Mouse (Mus musculus): ENCODE measurements at regions not wholly inside any gene's neighbourhood (a gene's known extent, or its start where the extent isn't known, plus 50 kb on each side); places are given as distances from the start of the nearest gene placed in this dataset.

- Histone ChIP-seq H3K9me3 (replicated peaks) (no peaks in the 10 kb centered on the region), H3K36me3 (replicated peaks) (no peaks in the 10 kb centered on the region), H3K4me1 (ENCODE audit: insufficient read depth, low read depth, low read length) (peaks cover 8% of the 10 kb centered on the region), H3K27me3 (ENCODE audit: insufficient read depth, low read length) (no peaks in the 10 kb centered on the region), H3K4me3 (ENCODE audit: low read depth, low read length) (no peak overlapping the region)
- ATAC-seq (ENCODE audit: extremely low read depth, insufficient number of reproducible peaks, low FRiP score, poor library complexity, severe bottlenecking) (no peak), DNase-seq (ENCODE audit: low spot score) (no peak)
- TF ChIP-seq POLR2AphosphoS5 (IDR thresholded peaks at IDR 0.05; ENCODE audit: insufficient replicate concordance, low read depth, low read length) (no peak), GATA2 (IDR thresholded peaks at IDR 0.05; ENCODE audit: borderline replicate concordance, low read depth, low read length) (no peak), TAL1 (conservative IDR thresholded peaks at IDR 0.05; ENCODE audit: low read depth, low read length) (no peak), GATA1 (IDR thresholded peaks at IDR 0.05; ENCODE audit: borderline replicate concordance, low read length) (no peak)
These were observed 97.1 kb downstream of the Tpra1 start for GRCm38 (mm10) chr6:88998927-88999722.

GRCm38 (mm10) chr6:89000359-89000758, 98.3 kb downstream of the Tpra1 start:
- ATAC-seq (ENCODE audit: extremely low read depth, insufficient number of reproducible peaks, low FRiP score, poor library complexity, severe bottlenecking): no peak
- no peak for DNase-seq (ENCODE audit: low spot score)
- H3K4me3 ChIP-seq (ENCODE audit: low read depth, low read length): no peak overlapping the region
- TF ChIP-seq CTCF (IDR thresholded peaks at IDR 0.05; ENCODE audit: low read depth, low read length) (no peak), POLR2AphosphoS5 (IDR thresholded peaks at IDR 0.05; ENCODE audit: insufficient replicate concordance, low read depth, low read length) (no peak), GATA2 (IDR thresholded peaks at IDR 0.05; ENCODE audit: borderline replicate concordance, low read depth, low read length) (no peak), GATA1 (IDR thresholded peaks at IDR 0.05; ENCODE audit: borderline replicate concordance, low read length) (no peak), TAL1 (conservative IDR thresholded peaks at IDR 0.05; ENCODE audit: low read depth, low read length) (no peak)
- no peaks in the 10 kb centered on the region for H3K36me3 ChIP-seq (replicated peaks)
- H3K9me3 ChIP-seq (replicated peaks): no peaks in the 10 kb centered on the region
- H3K27me3 ChIP-seq (ENCODE audit: insufficient read depth, low read length): no peaks in the 10 kb centered on the region
- peaks cover 8% of the 10 kb centered on the region for H3K4me1 ChIP-seq (ENCODE audit: insufficient read depth, low read depth, low read length)

GRCm38 (mm10) chr6:89003197-89003923, 101.3 kb downstream of the Tpra1 start:
- Histone ChIP-seq H3K36me3 (replicated peaks) (no peaks in the 10 kb centered on the region), H3K9me3 (replicated peaks) (no peaks in the 10 kb centered on the region), H3K27me3 (ENCODE audit: insufficient read depth, low read length) (peaks cover 10% of the 10 kb centered on the region), H3K4me3 (ENCODE audit: low read depth, low read length) (no peak overlapping the region), H3K4me1 (ENCODE audit: insufficient read depth, low read depth, low read length) (peaks cover 14% of the 10 kb centered on the region)
- no peak for ATAC-seq (ENCODE audit: extremely low read depth, insufficient number of reproducible peaks, low FRiP score, poor library complexity, severe bottlenecking)
- no peak for DNase-seq (ENCODE audit: low spot score)
- TF ChIP-seq GATA2 (IDR thresholded peaks at IDR 0.05; ENCODE audit: borderline replicate concordance, low read depth, low read length): no peak
- no peak for TF ChIP-seq CTCF (IDR thresholded peaks at IDR 0.05; ENCODE audit: low read depth, low read length)
- TF ChIP-seq GATA1 (IDR thresholded peaks at IDR 0.05; ENCODE audit: borderline replicate concordance, low read length): no peak

GRCm38 (mm10) chr6:89005094-89005493, 103.0 kb downstream of the Tpra1 start:
- Histone ChIP-seq H3K27me3 (ENCODE audit: insufficient read depth, low read length) (peaks cover 26% of the 10 kb centered on the region), H3K4me3 (ENCODE audit: low read depth, low read length) (no peak overlapping the region)
- DNase-seq (ENCODE audit: low spot score): no peak

GRCm38 (mm10) chr6:89006997-89007396, 104.9 kb downstream of the Tpra1 start:
- DNase-seq (ENCODE audit: low spot score) (no peak), ATAC-seq (ENCODE audit: extremely low read depth, insufficient number of reproducible peaks, low FRiP score, poor library complexity, severe bottlenecking) (no peak)
- Histone ChIP-seq H3K4me1 (ENCODE audit: insufficient read depth, low read depth, low read length) (peaks cover 17% of the 10 kb centered on the region), H3K9me3 (replicated peaks) (no peaks in the 10 kb centered on the region), H3K4me3 (ENCODE audit: low read depth, low read length) (no peak overlapping the region), H3K27me3 (ENCODE audit: insufficient read depth, low read length) (peaks cover 44% of the 10 kb centered on the region), H3K36me3 (replicated peaks) (no peaks in the 10 kb centered on the region)
- TF ChIP-seq CTCF (IDR thresholded peaks at IDR 0.05; ENCODE audit: low read depth, low read length): no peak
- TF ChIP-seq GATA2 (IDR thresholded peaks at IDR 0.05; ENCODE audit: borderline replicate concordance, low read depth, low read length): no peak
- TF ChIP-seq GATA1 (IDR thresholded peaks at IDR 0.05; ENCODE audit: borderline replicate concordance, low read length): no peak
- no peak for TF ChIP-seq TAL1 (conservative IDR thresholded peaks at IDR 0.05; ENCODE audit: low read depth, low read length)
- TF ChIP-seq POLR2AphosphoS5 (IDR thresholded peaks at IDR 0.05; ENCODE audit: insufficient replicate concordance, low read depth, low read length): no peak

More at GRCm38 (mm10) chr6:89005094-89005493, 103.0 kb downstream of the Tpra1 start:
- peaks cover 22% of the 10 kb centered on the region for H3K4me1 ChIP-seq (ENCODE audit: insufficient read depth, low read depth, low read length)
- H3K9me3 ChIP-seq (replicated peaks): no peaks in the 10 kb centered on the region
- no peaks in the 10 kb centered on the region for H3K36me3 ChIP-seq (replicated peaks)
- ATAC-seq (ENCODE audit: extremely low read depth, insufficient number of reproducible peaks, low FRiP score, poor library complexity, severe bottlenecking): no peak
- TF ChIP-seq POLR2AphosphoS5 (IDR thresholded peaks at IDR 0.05; ENCODE audit: insufficient replicate concordance, low read depth, low read length) (no peak), CTCF (IDR thresholded peaks at IDR 0.05; ENCODE audit: low read depth, low read length) (0 out of 2 replicates have a peak, but pooled peaks have one; percentile 6)

- no peak for DNase-seq (ENCODE audit: low spot score)
- Histone ChIP-seq H3K4me1 (ENCODE audit: insufficient read depth, low read depth, low read length) (peaks cover 15% of the 10 kb centered on the region), H3K27me3 (ENCODE audit: insufficient read depth, low read length) (peaks cover 49% of the 10 kb centered on the region), H3K9me3 (replicated peaks) (no peaks in the 10 kb centered on the region), H3K36me3 (replicated peaks) (no peaks in the 10 kb centered on the region), H3K4me3 (ENCODE audit: low read depth, low read length) (no peak overlapping the region)
- TF ChIP-seq CTCF (IDR thresholded peaks at IDR 0.05; ENCODE audit: low read depth, low read length) (no peak), TAL1 (conservative IDR thresholded peaks at IDR 0.05; ENCODE audit: low read depth, low read length) (no peak), POLR2AphosphoS5 (IDR thresholded peaks at IDR 0.05; ENCODE audit: insufficient replicate concordance, low read depth, low read length) (no peak), GATA2 (IDR thresholded peaks at IDR 0.05; ENCODE audit: borderline replicate concordance, low read depth, low read length) (no peak), GATA1 (IDR thresholded peaks at IDR 0.05; ENCODE audit: borderline replicate concordance, low read length) (no peak)
- no peak for ATAC-seq (ENCODE audit: extremely low read depth, insufficient number of reproducible peaks, low FRiP score, poor library complexity, severe bottlenecking)
These were observed 105.5 kb downstream of the Tpra1 start for GRCm38 (mm10) chr6:89007516-89007915.
